Mouse (Mus musculus) cerebellum, adult 11 months (tissue): ENCODE measurements at regions not wholly inside any gene's neighbourhood (a gene's known extent, or its start where the extent isn't known, plus 50 kb on each side); places are given as distances from the start of the nearest gene placed in this dataset.

ENCODE experiments used
- DNase-seq: peaks from one replicate; pipeline ENCODE4 v3.0.0; 2022

DNA sequence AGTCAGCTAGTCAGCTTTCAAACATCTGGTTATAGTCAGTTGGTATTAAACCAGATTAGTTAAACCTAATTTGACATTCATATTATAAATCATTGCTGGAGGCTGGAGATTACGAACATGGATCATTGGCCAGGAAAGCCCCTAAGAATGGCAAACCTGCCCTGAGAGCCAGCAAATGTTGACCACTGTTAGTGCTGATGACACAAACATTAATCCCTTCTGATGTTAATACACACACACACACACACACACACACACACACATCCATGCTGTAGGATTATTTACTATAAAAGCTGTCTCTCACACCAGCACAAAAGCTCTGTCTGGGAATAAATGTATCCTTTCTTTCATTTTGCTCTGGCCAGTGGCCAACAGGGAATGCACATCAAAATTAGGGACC lies 329.4 kb upstream of the Atp2b1 start:
- DNase-seq: no peak

DNA sequence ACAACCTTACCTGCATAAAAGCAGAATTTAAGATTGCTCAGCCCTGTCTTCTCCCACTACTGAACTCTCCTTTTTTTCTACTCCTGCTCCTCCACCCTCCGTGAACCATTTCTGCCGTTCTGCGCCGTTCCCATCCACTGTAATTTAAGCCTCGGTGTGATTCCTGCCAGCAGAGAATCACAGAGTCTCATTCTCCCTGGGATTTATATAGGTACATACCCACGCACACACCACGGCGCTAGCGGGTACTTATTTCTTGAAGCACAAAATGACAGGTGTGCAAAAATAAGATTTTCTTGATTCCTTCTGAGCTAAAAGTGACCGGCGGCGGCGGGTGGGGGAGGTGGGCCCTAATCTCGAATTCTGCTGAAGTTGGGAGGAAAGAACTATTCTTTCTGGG lies 324.5 kb upstream of the Atp2b1 start:
- DNase-seq: no peak

DNA sequence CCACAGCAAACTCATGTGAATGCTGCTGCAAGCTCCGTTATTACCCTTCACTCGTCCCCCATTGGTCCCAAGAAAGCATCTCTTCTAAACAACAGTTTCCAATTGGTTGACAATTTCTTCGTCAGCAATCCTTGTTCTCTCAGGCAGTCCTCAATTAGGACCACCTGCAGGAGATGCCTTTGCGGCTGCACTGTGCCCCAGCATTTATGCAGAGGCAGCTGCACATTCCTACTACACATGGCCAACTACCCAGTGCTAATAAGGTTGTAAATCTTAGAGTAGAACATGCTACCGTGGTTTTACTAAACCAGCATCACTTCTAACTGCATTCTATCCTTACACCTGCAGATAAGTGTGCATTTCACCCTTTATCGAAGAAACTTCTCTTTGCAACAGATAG lies 322.1 kb upstream of the Atp2b1 start:
- no peak for DNase-seq

DNA sequence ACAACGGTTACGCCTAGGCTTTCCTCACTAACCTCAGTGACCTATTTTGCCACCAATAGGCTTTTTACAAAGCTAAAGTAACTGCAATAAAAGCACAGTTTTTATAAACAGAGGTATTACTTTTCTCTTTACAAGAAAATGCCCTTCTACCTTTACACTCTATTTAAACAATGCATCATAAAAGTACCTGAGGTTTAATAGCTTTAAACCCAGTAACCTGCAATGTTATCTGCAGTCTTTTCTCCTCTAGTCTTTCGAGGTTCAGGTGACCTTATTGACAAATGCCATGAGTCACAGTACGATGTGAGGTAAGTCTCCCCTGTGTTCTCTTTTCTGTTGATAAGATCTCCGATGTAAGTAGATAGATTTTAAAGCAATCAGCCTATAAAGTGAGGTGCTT lies 320.3 kb upstream of the Atp2b1 start:
- no peak for DNase-seq

DNA sequence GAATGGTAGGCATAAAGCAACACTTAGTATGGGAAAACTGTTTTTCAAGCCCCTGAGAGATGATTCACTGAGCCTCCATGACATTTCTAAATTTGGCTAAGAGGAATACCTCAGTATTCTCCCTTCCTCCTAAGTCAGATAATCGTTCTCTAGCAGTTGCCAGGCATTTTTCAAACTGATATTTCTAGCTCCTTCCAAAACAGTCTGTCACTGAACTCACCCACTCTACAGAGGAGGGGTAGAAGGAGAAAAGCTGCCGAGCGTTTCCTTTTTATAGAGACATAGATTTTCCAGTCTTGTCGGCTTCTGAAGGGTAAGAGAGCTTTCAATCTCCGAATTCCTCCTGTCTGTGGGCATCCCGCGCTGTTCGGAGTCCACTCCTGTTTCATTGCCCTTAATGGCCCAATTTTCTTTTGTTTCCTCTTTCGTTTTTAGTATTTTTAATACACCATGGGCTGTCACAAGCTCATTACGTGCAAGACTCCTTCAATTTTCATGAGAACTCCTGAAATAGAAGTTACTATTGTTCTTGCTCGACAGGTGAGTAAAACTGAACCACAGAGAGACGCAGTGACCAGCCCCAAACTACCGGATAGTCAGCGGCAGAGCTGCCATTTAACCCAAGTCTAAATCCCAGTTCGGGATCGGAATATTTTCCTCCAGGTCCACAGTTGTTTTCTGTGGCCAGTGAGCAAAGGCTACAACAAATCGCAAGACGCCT lies 305.8 kb upstream of the Atp2b1 start:
- DNase-seq: no peak

DNA sequence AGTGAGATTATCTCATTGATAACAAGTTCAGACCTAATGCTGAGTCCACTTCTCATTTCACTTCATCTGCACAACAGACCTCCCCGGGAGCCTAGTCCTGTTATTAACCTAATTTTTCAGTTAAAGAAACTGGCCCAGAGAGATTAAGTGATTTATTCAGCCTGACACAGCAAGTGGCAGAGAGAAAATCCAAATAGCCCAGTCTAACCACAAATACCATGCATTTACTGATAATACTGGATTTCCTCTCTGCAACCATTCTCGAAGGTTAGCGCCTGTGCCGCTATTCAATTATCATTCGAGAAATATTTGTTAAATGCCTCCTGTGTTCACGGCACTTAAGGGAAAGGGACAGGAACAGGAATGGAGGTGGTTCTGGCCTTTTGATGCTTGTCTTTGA lies 303.5 kb upstream of the Atp2b1 start:
- DNase-seq: no peak

DNA sequence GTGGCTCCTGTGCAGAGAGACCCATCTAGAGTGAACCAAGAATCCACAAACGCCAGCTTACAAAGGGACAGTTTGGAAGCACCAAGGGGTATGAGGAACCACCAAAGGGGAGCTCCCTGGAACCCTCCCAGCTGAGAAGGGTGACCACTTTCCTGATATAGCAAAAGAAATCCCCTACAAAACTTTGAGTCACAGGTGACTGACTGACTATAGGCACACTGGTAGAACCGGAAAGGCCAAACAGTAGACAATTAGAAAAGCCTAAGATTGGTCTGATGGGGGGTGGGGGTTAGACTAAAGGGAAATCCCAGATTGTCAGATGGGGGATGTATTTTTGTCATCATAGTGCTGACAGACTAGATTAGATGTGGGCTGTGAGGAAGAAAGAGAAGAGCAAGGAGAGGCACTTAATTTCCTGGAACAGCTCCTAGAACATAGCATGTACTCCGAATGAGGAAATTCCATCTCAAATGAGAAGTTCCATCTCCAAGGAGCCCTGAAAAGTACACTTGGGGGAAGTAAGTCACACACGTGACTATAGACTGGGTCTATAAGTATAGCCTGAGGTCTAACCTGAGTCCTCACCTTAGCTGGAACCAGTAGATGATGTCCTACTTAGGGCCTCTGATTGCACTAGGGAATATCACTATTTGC lies 302.4 kb upstream of the Atp2b1 start:
- no peak for DNase-seq

DNA sequence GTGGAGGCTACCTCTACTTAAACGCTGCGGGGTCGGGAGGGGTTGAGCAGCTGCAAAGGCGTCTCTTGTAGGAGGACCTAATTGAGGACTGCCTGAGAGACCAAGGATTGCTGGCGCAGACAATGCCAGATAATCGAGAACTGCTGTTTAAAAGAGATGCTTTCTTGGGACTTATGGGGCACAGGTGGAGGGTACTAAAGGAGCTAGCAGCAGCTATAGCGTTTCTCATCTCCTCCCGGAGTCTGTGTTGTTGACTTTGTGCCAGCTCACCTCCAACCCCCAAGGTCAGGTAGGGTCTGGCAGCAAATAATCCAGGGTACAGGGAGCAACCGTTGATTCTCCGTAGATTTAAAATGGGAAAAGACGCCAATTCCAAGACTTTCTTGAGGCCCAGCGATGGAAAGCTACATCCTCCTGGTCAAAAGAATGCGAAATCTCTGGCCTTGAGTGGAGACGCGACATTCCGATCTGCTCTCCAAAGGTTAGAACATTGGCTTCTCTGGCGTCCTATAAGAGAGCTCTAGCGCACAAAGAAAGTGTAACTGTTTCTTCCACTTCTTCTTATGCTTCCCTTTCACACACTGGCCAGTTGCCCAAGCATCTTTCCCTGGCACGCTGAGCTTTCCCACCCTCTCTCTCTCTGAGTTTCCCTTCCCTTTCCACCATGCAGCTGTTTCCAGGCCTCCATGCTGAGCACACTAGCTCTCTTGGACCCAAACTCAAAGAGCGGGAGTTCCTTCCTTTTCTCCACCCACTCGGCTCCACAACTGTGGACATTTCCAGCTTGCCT lies 295.3 kb upstream of the Atp2b1 start:
- no peak for DNase-seq

DNA sequence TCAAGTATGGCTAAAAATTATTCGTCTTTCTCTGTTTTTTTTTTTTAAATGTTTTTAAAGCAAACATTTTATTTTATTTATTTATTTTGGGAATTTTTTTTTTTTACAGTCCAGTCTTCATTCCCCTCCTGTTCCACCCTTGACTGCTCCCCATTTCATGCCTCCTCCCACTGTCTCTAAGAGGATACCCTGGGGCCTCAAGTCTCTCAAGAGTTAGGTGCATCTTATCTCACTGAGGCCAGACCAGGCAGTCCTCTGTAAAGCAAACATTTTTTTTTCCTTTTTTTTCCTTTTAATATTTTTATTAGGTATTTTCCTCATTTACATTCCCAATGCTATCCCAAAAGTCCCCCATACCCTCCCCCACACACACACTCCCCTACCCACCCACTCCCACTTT lies 290.1 kb upstream of the Atp2b1 start:
- DNase-seq: no peak

DNA sequence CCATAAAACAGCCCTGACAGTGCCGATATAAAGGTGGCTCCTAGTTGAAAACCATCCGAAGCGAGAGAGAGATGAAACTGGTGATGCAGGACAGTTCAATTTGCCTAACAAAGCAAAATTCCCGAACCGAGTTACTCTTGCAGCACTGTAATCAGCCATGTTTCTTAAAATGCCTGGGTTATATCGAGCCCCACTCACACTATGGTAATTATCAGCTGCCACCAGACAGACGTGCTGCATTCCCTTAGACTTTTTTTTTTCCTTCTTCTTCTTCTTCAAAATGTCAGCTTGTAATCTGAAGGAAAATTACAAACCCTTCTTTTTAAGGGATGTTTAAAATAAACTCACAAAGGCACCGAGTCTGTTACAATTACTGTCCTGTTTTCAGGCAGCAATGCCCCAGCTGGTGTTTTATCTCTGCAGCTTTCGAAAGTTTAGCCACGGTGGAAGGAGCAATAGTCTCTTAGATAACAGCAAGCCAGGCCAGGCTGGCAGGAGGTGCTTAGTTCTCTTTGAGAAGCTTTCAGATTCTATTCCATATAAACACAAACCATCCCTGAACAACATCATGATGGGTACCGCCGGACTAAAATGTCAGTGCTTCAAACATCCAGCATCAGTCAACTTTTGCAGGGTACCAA lies 289.4 kb upstream of the Atp2b1 start:
- no peak for DNase-seq

DNA sequence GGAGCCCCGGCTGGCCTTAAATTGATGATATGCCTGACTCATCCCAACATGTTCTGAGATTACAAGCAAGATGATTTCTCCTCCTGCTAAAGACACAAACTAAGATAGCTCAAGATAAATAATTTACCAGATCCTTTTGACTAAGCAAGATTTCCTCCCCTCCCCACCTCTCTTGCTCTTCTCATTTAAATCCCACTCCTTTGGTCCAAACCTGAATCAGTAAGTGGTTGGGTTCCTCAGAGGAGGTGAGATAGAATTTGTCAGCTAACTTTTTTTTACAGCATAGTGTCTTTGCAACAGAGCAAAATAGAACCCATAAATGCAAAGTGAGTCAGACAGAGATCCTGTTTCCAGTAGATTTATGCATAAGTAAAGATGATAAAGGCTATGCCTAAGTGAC lies 286.0 kb upstream of the Atp2b1 start:
- DNase-seq: no peak

DNA sequence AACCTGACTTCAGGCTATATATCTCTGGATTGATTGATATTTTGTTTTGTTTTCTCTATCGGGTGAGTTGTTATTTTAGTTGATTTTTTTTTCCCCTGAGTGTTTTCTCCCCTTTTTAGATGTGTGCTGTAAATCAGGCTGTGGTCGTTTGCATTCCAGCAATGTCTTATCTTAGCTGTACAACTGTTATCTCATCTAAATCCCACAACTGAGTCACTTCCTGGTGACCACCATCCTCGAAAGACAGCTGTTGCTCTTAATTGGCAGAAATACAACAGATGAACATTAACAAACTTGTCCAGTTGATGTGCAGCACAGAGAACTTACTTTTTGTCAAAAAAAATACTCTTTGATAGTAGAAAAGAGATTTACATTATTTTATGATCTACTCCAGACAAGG lies 285.0 kb upstream of the Atp2b1 start:
- DNase-seq: no peak

DNA sequence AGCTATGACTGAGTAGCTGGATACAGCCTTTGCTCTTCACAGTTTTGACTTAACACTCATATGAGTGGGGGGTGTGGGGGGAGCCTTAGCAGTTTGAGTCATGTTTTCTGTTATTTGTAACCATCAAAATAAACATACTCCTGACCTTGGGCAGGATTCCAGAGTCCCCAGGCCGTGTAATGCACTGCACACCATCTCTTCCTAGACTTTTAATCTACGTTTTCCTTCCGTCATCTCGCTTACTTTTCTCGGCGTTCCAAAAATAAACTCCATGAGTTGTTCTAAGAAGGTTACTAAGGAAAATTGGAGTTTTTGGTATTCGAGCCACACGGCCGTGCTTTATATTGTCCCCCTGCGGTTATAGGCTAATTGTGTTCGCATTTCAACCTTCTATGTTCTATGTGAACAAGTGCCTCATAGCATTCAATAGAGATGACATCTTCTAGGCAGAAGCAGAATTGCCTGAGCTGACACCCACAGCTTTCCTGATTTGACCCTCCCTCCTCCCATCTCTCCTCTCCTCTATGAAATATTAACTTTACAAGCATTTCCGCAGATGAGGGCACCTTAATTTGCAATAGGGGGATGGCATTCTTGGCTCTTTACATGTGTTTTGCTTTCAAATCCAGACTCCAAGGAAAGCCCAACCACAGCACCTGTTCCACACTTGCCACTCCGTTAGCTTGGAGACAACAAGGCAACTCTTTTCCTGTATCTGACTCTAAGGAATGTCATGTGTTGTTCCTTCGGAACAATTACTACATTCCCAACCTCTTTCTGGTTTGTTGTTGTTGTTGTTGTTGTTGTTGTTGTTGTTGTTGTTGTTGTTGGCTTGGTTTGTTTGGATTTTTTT lies 276.2 kb upstream of the Atp2b1 start:
- no peak for DNase-seq

DNA sequence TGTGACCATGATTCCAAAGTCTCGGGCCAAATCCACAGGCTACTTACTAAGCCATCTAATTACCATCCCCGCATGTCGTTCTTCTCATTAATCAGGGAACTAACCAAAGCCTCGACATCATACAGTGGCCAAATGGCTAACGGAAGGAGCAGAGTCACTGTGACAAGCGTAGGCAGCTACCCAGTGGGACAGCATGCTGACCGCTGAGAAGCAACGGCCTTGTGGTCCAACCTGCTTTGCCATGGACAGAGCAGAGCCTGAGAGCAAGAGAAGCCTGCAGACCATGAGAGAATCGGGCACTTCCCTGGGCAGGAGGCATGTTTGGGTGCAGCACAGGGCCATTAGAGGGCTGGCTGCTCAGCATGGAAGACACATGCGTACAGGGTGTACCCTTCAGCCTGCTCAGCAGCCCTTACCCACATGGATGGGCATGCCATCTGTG lies 268.5 kb upstream of the Atp2b1 start:
- peak; percentile 40 for DNase-seq

DNA sequence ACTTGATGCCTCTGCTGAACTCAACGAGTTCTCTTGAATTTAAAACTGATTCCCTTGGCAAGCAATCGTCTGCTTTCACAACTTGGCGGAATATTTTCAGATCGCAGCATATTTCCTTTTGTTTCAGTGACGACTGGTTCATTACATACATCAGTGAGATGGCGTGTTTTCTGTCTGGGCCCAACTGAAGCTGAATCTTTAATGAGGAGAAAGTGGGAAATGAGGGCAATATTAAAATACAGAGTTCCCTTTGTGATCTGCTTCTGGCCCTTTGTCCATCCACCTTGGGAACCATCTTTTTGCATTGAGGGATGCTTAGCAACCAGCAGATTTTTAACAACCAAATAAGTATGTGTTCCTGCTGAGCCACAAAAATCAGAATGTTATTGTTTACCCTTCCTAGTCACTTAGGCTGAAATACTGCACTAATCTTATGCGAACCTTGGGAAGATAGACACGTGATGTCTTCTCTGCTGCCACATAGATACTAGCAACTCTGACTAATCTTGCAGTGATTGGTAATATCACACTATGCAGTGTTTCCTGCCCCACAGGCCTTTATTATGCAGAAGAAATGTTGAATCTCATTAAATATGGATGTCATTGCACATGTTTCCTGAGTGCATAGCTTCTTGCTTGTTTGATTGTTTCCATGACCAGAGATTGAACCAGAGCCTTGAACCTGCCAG lies 267.8 kb upstream of the Atp2b1 start:
- DNase-seq: no peak

DNA sequence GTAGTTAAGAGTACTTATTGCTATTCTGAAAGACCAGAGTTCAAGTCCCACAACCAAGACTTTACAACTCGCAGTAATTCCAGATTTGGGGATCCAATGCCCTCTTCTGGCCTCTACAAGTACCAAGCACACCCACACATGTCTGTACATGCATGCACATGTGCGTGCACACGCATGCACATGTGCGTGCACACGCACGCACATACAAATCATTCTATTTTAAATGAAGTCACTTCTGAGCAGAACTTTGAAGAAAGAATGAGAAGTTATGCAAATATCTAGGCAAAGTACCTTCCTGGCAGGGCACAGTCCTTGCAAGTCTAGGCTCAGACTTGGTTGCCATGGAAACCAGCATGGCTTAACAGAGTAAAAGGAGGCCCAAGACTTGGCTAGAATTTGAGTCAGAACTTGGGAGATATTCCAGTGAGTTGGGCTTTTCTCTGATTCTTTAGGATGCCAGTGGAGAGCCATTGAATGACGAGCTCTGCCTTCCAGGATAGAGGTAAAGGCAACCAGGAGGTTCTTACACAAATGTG lies 265.4 kb upstream of the Atp2b1 start:
- no peak for DNase-seq

DNA sequence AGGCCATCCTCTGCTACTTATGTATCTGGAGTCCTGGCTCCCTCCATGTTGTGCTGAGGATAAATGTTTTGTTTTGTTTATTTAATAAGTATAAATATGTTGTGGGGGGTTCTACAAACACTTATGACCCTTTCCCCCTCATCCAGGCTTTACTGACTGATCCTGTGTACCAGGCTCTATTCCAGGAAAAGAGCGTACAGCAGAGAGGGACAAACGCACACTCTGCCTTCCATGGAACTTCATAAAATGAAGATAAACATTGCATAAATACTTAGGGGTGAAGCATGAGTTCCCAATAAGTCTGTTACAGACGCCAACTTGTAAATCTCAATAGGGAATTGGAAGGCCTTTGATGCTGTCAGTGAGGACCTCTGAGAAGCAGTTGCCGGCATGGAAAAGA lies 263.7 kb upstream of the Atp2b1 start:
- DNase-seq: no peak

DNA sequence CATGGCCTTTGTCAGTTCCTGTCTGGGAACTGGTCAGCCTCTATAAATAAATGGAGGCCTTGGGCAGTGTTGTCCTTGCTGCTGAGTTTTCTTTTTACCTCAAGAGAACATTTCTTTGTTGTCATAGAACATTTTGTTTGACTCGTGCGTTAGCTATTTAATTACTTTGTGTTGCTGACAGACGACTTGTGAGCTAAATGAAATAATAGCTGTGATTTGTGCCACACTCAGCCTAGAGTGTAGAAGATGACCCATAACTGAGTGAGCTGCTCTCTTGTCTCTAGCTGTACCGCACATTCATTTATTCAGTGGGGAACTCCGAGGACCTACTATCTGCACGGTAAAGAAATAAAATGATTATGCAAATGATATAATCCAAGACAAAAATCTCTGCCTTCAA lies 263.1 kb upstream of the Atp2b1 start:
- no peak for DNase-seq

DNA sequence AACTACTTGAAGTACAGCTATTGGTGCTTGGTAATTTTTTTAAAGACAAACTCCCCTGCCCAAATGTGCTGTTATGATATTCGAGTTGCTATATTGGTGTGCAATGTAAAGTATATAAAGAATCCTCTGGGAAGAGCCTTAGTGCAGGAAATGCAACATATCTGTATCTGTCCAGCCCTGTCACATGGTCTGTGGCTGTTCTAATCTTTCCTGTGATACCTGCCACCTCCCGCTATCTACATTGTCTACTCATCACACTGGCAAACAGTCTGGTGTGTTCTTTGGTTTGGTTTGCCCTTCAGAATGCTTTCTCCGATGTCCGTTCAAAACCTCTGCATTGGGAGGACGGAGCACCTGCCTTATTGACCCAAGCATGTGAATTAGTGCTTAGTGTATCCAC lies 262.6 kb upstream of the Atp2b1 start:
- no peak for DNase-seq

DNA sequence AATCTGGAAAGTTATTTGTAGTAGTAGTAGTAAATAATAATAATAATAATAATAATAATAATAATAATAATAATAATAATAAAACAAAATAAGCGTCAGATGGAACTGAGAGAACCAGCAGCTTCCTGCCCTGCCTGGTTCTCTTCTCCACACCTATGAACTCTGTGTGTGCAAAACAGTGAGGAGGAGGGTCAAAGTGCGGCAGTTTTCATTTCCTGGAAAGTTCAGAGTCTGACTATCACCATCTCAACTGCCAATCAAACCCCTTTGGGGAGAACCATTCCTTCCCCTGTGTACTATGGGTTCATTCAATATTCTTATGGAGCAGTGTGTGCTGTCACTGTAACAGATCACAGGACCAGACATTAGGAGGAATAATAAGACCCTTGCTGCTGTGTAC lies 262.1 kb upstream of the Atp2b1 start:
- no peak for DNase-seq

DNA sequence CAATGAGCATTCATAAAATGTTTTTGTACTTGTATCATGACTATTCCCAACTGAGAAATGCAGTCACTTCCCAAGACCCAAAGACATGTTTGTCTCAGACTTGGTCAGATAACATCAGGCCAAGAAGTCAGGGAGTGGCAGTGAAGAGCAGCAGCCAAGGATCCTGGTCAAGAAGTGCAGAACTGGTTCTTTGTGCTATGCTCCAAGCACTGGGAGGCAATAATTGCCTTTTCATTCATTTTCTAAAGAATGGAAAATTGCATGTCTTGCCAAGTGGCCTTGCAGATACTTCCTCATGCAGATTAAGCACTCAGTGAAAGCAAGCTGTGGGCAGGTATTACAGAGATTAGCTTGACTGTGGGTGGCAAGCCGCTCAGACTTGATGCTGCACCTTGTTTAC lies 253.5 kb upstream of the Atp2b1 start:
- DNase-seq: no peak
